Mouse (Mus musculus) lung, embryonic 16.5 days (tissue): Measurements from ENCODE around the gene Bnip1. TPM values are rescaled to one million over a fixed set of nuclear protein-coding genes. Genes with fewer than 3 reads are reported as not detected.

ENCODE experiments used
- ATAC-seq: fragments of 200-750 bp; cut with Nextera tagmentation; 2 replicates; pipeline ENCODE4 v1.8.0; 2017; ENCODE audit warnings: low read depth, mild to moderate bottlenecking, moderate library complexity
- H3K27ac ChIP-seq: fragments of 300-500 bp; sonication (generic); 2 replicates; pipeline ENCODE4 v1.5.1; 2014; ENCODE audit warnings: mild to moderate bottlenecking, control low read depth, low read length
- H3K27me3 ChIP-seq: fragments of 300-500 bp; sonication (generic); 2 replicates; pipeline ENCODE4 v1.6.1; 2014; ENCODE audit warnings: low read depth, low read length, mixed read lengths; ENCODE audit not compliant: control insufficient read depth, insufficient read depth
- H3K36me3 ChIP-seq: fragments of 300-500 bp; sonication (generic); 2 replicates; pipeline ENCODE4 v1.6.1; 2014; ENCODE audit warnings: low read length; ENCODE audit not compliant: control insufficient read depth, insufficient read depth
- H3K4me1 ChIP-seq: fragments of 300-500 bp; sonication (generic); replicated peaks from 2 replicates; pipeline ENCODE4 v1.6.1; 2014; ENCODE audit warnings: low read length, mixed read lengths; ENCODE audit not compliant: control insufficient read depth, insufficient read depth
- H3K4me2 ChIP-seq: fragments of 300-500 bp; sonication (generic); 2 replicates; pipeline ENCODE4 v1.6.1; 2014; ENCODE audit warnings: low read depth, low read length, control low read depth
- H3K4me3 ChIP-seq: fragments of 300-500 bp; sonication (generic); 2 replicates; pipeline ENCODE4 v1.5.1; 2014; ENCODE audit warnings: mild to moderate bottlenecking, low read length, control low read depth
- H3K9ac ChIP-seq: fragments of 300-500 bp; sonication (generic); 2 replicates; pipeline ENCODE4 v1.6.1; 2014; ENCODE audit warnings: low read length, control low read depth
- H3K9me3 ChIP-seq: fragments of 300-500 bp; sonication (generic); 2 replicates; pipeline ENCODE4 v1.6.1; 2016; ENCODE audit warnings: low read length; ENCODE audit not compliant: control insufficient read depth
- WGBS: fragments of 180-500 bp; shearing (Covaris S2); extraction: QIAGEN DNeasy Blood & Tissue Kit; methylation state at CpG from one replicate; pipeline ENCODE4 v1.1.7; 2014; 5-methylcytosine and 5-hydroxymethylcytosine counted together
- polyA plus RNA-seq: library from polyadenylated mRNA; unstranded; fragments of >200 nt; fragmentation: Nextera tagmentation; extraction: Ambion mirVana; gene quantifications from 2 replicates; pipeline ENCODE4 v1.2.1, GENCODE M21; 2015

The Bnip1 gene
- polyA plus RNA-seq, 1 experiment from 2014 or later = 45.2 TPM

DNA sequence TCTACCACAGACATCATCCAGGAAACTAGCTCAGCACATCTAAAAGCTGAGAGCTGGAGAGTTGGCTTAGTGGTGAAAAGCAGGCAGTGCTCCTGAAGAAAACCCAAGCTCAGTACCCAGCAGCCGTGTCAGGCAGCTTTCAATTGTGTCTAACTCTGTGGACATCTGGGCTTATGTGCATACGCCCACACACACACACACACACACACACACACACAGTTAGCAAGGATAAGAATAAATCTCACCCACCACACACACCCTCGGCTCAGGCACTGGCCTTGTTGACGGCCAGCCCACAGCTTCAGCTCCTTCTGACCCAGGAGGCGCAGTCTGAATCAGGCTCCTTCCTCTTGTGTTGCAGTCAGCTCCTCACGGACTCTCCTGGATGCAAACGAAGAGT is 10.7 kb downstream of the Bnip1 start:
- Histone ChIP-seq H3K4me3 (no peak overlapping the region), H3K27me3 (no peaks in the 10 kb centered on the region), H3K9me3 (no peaks in the 10 kb centered on the region), H3K4me1 (no peaks in the 10 kb centered on the region), H3K9ac (no peak overlapping the region), H3K36me3 (peaks cover 34% of the 10 kb centered on the region), H3K4me2 (no peak overlapping the region), H3K27ac (no peak overlapping the region)
- 78% methylated on average over 7 of the region's 7 CpGs for WGBS
- no peak for ATAC-seq

GRCm38 (mm10) chr17:26792096-26792495 is 11.2 kb downstream of the Bnip1 start:
- no peaks in the 10 kb centered on the region for H3K4me1 ChIP-seq
- no peaks in the 10 kb centered on the region for H3K9me3 ChIP-seq
- H3K4me2 ChIP-seq = no peak overlapping the region
- ATAC-seq = no peak
- no peak overlapping the region for H3K9ac ChIP-seq
- peaks cover 30% of the 10 kb centered on the region for H3K36me3 ChIP-seq
- no peaks in the 10 kb centered on the region for H3K27me3 ChIP-seq
- WGBS = 83% methylated on average over 15 of the region's 15 CpGs
- H3K4me3 ChIP-seq = no peak overlapping the region
- H3K27ac ChIP-seq = no peak overlapping the region

DNA sequence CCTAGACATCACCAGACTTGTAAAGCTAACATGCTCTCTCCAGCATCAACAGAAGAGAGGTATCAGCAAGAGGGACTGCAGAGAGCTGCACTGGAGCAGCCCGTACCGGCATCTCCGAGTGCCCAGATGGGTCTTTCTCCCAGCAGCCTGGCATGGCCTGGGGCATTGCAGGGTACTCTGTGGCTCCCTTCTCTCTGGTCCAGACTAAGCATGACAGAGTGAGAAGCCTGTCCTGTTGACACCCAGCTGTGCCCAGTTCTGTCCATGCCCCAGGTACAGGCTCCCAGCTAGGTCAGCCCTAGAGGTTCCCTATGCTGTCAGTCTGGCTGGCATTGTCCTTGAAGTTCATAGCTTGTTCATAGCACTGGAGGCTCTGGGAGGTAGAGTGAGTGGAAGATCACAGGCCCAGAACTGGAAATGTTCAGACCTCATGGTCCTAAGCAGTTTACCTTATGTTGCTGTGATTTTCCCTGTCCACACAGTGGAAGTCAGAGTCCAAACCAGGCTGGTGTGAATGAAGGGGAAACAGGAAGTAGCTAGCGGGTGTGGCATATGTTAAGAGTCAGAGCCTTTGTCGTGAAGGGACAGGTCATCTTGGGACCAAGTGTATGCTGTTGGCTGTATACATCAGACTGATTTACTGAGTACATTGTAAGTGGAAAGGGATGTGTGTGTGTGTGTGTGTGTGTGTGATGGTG is 12.4 kb downstream of the Bnip1 start:
- WGBS = 76% methylated on average over 5 of the region's 5 CpGs
- Histone ChIP-seq H3K4me1 (no peaks in the 10 kb centered on the region), H3K9me3 (no peaks in the 10 kb centered on the region), H3K27me3 (no peaks in the 10 kb centered on the region; the same call in 1 of the 2 replicates), H3K9ac (no peak overlapping the region), H3K36me3 (peaks cover 25% of the 10 kb centered on the region), H3K4me2 (no peak overlapping the region), H3K27ac (no peak overlapping the region), H3K4me3 (no peak overlapping the region)
- no peak for ATAC-seq

- Histone ChIP-seq H3K27ac (no peak overlapping the region), H3K4me1 (no peaks in the 10 kb centered on the region), H3K9me3 (no peaks in the 10 kb centered on the region), H3K27me3 (no peaks in the 10 kb centered on the region; the same call in 1 of the 2 replicates), H3K4me2 (no peak overlapping the region), H3K9ac (no peak overlapping the region), H3K36me3 (peaks cover 20% of the 10 kb centered on the region), H3K4me3 (no peak overlapping the region)
- ATAC-seq = no peak
- 20% methylated on average over 3 of the region's 3 CpGs for WGBS
Measured at GRCm38 (mm10) chr17:26794744-26795143, 13.9 kb downstream of the Bnip1 start.

DNA sequence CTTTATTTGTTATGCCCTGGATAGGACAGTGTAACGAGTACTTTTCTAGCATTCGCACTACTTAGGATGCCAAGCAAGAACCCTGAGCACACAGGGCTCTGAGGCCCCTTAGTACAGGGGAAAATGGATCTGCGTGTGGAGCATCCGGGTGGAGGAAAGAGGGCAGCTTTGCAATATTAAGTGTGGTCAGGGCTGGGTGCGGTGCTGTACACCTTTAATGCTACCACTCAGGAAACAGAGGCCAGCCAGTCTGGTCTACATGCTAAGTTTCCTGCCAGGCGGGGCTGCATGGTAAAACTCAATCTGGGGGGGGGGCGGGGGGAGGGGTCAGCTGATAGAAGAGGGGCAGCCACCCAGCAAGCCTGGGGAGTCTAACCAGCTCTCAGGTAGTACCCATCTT is 14.5 kb downstream of the Bnip1 start:
- Histone ChIP-seq H3K4me2 (no peak overlapping the region), H3K4me3 (no peak overlapping the region), H3K9me3 (no peaks in the 10 kb centered on the region), H3K27ac (no peak overlapping the region), H3K36me3 (peaks cover 17% of the 10 kb centered on the region), H3K4me1 (no peaks in the 10 kb centered on the region), H3K9ac (no peak overlapping the region), H3K27me3 (no peaks in the 10 kb centered on the region; the same call in 1 of the 2 replicates)
- ATAC-seq = no peak
- WGBS = 62% methylated on average over 7 of the region's 7 CpGs

- Histone ChIP-seq H3K9me3 (no peaks in the 10 kb centered on the region), H3K27ac (no peak overlapping the region), H3K4me1 (no peaks in the 10 kb centered on the region), H3K36me3 (peaks cover 3% of the 10 kb centered on the region), H3K4me2 (no peak overlapping the region), H3K4me3 (no peak overlapping the region), H3K9ac (no peak overlapping the region), H3K27me3 (no peaks in the 10 kb centered on the region; the same call in 1 of the 2 replicates)
- 64% methylated on average over 6 of the region's 6 CpGs for WGBS
- no peak for ATAC-seq
Measured at GRCm38 (mm10) chr17:26797379-26798128, 16.7 kb downstream of the Bnip1 start.

- 71% methylated on average over 3 of the region's 3 CpGs for WGBS
- H3K27ac ChIP-seq = no peak overlapping the region
- no peak for ATAC-seq
Measured at GRCm38 (mm10) chr17:26802886-26803285, 22.0 kb downstream of the Bnip1 start.

DNA sequence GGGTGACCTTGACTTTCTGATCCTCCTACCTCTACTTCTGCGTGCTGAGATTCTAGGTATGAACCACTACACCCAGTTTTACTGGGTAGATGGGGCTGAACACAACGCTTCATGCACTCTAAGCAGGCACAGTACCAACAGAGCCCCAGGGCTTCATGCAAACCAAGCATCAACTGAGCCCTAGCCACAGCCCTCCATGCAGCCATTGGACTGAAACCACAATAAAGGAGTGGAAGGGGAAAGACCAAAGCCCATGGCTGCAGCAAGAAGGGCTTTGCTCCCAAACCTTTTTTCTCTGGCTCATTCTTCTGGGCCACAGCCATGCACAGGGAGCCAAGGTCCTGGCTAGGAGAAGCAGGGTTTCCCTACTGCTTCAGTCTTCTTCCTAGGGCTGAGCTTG is 31.7 kb downstream of the Bnip1 start:
- ATAC-seq = no peak
- H3K9me3 ChIP-seq = no peaks in the 10 kb centered on the region
- H3K27me3 ChIP-seq = no peaks in the 10 kb centered on the region; the same call in 1 of the 2 replicates
- 64% methylated on average over 2 of the region's 2 CpGs for WGBS
- no peak overlapping the region for H3K4me3 ChIP-seq
- H3K4me1 ChIP-seq = no peaks in the 10 kb centered on the region
- H3K4me2 ChIP-seq = no peak overlapping the region
- no peaks in the 10 kb centered on the region for H3K36me3 ChIP-seq
- H3K27ac ChIP-seq = no peak overlapping the region
- H3K9ac ChIP-seq = no peak overlapping the region

More at GRCm38 (mm10) chr17:26802886-26803285, 22.0 kb downstream of the Bnip1 start:
- no peak overlapping the region for H3K9ac ChIP-seq
- no peak overlapping the region for H3K4me2 ChIP-seq
- no peaks in the 10 kb centered on the region; the same call in 1 of the 2 replicates for H3K27me3 ChIP-seq
- no peaks in the 10 kb centered on the region for H3K36me3 ChIP-seq
- no peaks in the 10 kb centered on the region for H3K4me1 ChIP-seq
- no peaks in the 10 kb centered on the region for H3K9me3 ChIP-seq
- H3K4me3 ChIP-seq = no peak overlapping the region

DNA sequence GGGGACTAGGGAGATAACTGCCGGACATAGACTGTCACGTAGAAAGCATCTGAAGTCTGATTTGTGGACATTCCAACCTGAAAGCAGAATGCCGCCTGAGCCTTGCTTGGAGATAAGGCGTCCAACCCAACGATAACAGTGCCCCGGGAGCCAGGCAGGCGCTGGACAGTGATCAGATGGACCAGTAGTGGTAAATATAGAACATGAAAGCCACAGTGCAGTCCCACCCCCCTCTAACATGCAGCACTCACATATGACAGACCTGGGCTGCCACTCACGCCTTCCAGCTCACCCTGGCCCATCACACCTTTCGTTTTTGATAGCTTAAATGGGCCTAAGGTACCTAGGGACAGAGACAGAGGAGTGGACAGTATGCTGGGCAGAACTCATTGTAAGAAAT is 32.6 kb downstream of the Bnip1 start:
- H3K36me3 ChIP-seq = no peaks in the 10 kb centered on the region
- no peak overlapping the region for H3K9ac ChIP-seq
- H3K4me1 ChIP-seq = no peaks in the 10 kb centered on the region
- 63% methylated on average over 9 of the region's 9 CpGs for WGBS
- H3K9me3 ChIP-seq = no peaks in the 10 kb centered on the region
- H3K27ac ChIP-seq = no peak overlapping the region
- no peak for ATAC-seq
- no peak overlapping the region for H3K4me2 ChIP-seq
- H3K27me3 ChIP-seq = no peaks in the 10 kb centered on the region; the same call in 1 of the 2 replicates
- no peak overlapping the region for H3K4me3 ChIP-seq
